Mouse (Mus musculus) liver, embryonic 14.5 days (tissue): ENCODE results near the gene Itga11.

Source experiments
- CTCF ChIP-seq: IDR thresholded peaks from 2 replicates; pipeline ENCODE4 v1.5.1; 2016; ENCODE audit warnings: antibody characterized with exemption, low read depth, control low read depth
- EP300 ChIP-seq: IDR thresholded peaks from 2 replicates; pipeline ENCODE4 v1.6.1; 2016; ENCODE audit warnings: antibody characterized with exemption, low read depth

GRCm38 (mm10) chr9:62684311-62684710 lies 6.7 kb downstream of the Itga11 start:
- TF ChIP-seq CTCF (no peak), EP300 (no peak)
